Mouse (Mus musculus) liver, postnatal 0 days (tissue): ENCODE data around the gene Ubxn6. TPM values are rescaled to one million over a fixed set of nuclear protein-coding genes. Genes with fewer than 3 reads are reported as not detected.

Source experiments
- ATAC-seq: fragments of 200-750 bp; cut with Nextera tagmentation; 2 replicates; pipeline ENCODE4 v1.8.0; 2017; ENCODE audit warnings: mild to moderate bottlenecking, moderate library complexity
- DNase-seq: peaks from one replicate; pipeline ENCODE4 v3.0.0-alpha.2; 2016
- H3K27ac ChIP-seq: fragments of 300-500 bp; sonication (generic); 2 replicates; pipeline ENCODE4 v1.5.1; 2014; ENCODE audit warnings: antibody characterized with exemption, moderate library complexity, mild to moderate bottlenecking, low read depth
- H3K27me3 ChIP-seq: fragments of 300-500 bp; sonication (generic); 2 replicates; pipeline ENCODE4 v1.6.1; 2014; ENCODE audit warnings: low read length, control low read depth, mixed read lengths; ENCODE audit not compliant: insufficient read depth
- H3K36me3 ChIP-seq: fragments of 300-500 bp; sonication (generic); replicated peaks from 2 replicates; pipeline ENCODE4 v1.6.1; 2014; ENCODE audit warnings: mild to moderate bottlenecking, control low read depth, low read length, moderate library complexity, mixed read lengths; ENCODE audit not compliant: insufficient read depth
- H3K4me1 ChIP-seq: fragments of 300-500 bp; sonication (generic); 2 replicates; pipeline ENCODE4 v1.6.1; 2014; ENCODE audit warnings: antibody characterized with exemption, mild to moderate bottlenecking, control low read depth; ENCODE audit not compliant: insufficient read depth
- H3K4me2 ChIP-seq: fragments of 300-500 bp; sonication (generic); 2 replicates; pipeline ENCODE4 v1.6.1; 2014; ENCODE audit warnings: low read depth, mild to moderate bottlenecking, low read length, moderate library complexity, mixed read lengths
- H3K4me3 ChIP-seq: fragments of 300-500 bp; sonication (generic); 2 replicates; pipeline ENCODE4 v1.5.1; 2014; ENCODE audit warnings: low read depth, low read length
- H3K9ac ChIP-seq: fragments of 300-500 bp; sonication (generic); replicated peaks from 2 replicates; pipeline ENCODE4 v1.6.1; 2014; ENCODE audit warnings: mild to moderate bottlenecking, moderate library complexity
- H3K9me3 ChIP-seq: fragments of 300-500 bp; sonication (generic); 2 replicates; pipeline ENCODE4 v1.6.1; 2016; ENCODE audit warnings: mild to moderate bottlenecking, control low read depth, low read length, mixed read lengths
- CTCF ChIP-seq: sonication (generic); IDR thresholded peaks from 2 replicates; pipeline ENCODE4 v1.5.1; 2016; ENCODE audit warnings: antibody characterized with exemption, low read depth
- EP300 ChIP-seq: IDR thresholded peaks from 2 replicates; pipeline ENCODE4 v1.6.1; 2016; ENCODE audit warnings: antibody characterized with exemption, low read depth, mild to moderate bottlenecking
- WGBS: fragments of 180-500 bp; shearing (Covaris S2); extraction: QIAGEN DNeasy Blood & Tissue Kit; methylation state at CpG from one replicate; pipeline ENCODE4 v1.1.7; 2014; ENCODE audit not compliant: insufficient replicate concordance; 5-methylcytosine and 5-hydroxymethylcytosine counted together
- polyA plus RNA-seq: library from polyadenylated mRNA; unstranded; fragments of >200 nt; fragmentation: Nextera tagmentation; extraction: Ambion mirVana; gene quantifications from 2 replicates; pipeline ENCODE4 v1.2.1, GENCODE M21; 2015

The Ubxn6 gene
- polyA plus RNA-seq, 1 experiment from 2014 or later = 19.1 TPM

- H3K9me3 ChIP-seq = no peaks in the 10 kb centered on the region
- no peak for TF ChIP-seq EP300
- peak; percentile 67 for TF ChIP-seq CTCF
- H3K27me3 ChIP-seq = no peaks in the 10 kb centered on the region
- H3K4me1 ChIP-seq = peaks cover 22% of the 10 kb centered on the region
- no peak overlapping the region for H3K27ac ChIP-seq
- ATAC-seq = peak; percentile 30
- H3K9ac ChIP-seq = no peak overlapping the region
- H3K36me3 ChIP-seq = peaks cover 55% of the 10 kb centered on the region
- WGBS = 77% methylated on average over 20 of the region's 20 CpGs
- no peak for DNase-seq
- H3K4me2 ChIP-seq = no peak overlapping the region
- H3K4me3 ChIP-seq = no peak overlapping the region
Observed at GRCm38 (mm10) chr17:56018347-56019131, 56.3 kb downstream of the Ubxn6 start.

- no peaks in the 10 kb centered on the region for H3K27me3 ChIP-seq
- peaks cover 18% of the 10 kb centered on the region for H3K4me1 ChIP-seq
- H3K4me3 ChIP-seq = no peak overlapping the region
- no peaks in the 10 kb centered on the region for H3K9me3 ChIP-seq
- no peak overlapping the region for H3K27ac ChIP-seq
- peaks cover 58% of the 10 kb centered on the region for H3K36me3 ChIP-seq
- no peak overlapping the region for H3K4me2 ChIP-seq
- ATAC-seq (no peak), DNase-seq (no peak)
- no peak for TF ChIP-seq EP300
- TF ChIP-seq CTCF = no peak
- WGBS = 80% methylated on average over 7 of the region's 7 CpGs
- H3K9ac ChIP-seq = no peak overlapping the region
Observed at GRCm38 (mm10) chr17:56017848-56018247, 57.0 kb downstream of the Ubxn6 start.

Other genes starting within 250 kb of the Ubxn6 start
- gene Zfp119a, start 196.1 kb downstream of the Ubxn6 start, polyA plus RNA-seq = 3.0 and 4.5 TPM in 2 replicates
- 4.9 and 5.5 TPM in 2 replicates for gene Zfp959, start 182.9 kb downstream of the Ubxn6 start, polyA plus RNA-seq
- 3.8 and 4.4 TPM in 2 replicates for gene Zfp119b, start 125.5 kb downstream of the Ubxn6 start, polyA plus RNA-seq
- 10.0 and 10.5 TPM in 2 replicates for gene Ebi3, start 122.4 kb downstream of the Ubxn6 start, polyA plus RNA-seq
- gene Yju2, start 115.9 kb downstream of the Ubxn6 start, polyA plus RNA-seq = 6.3 and 7.1 TPM in 2 replicates
- gene Shd, start 104.6 kb downstream of the Ubxn6 start, polyA plus RNA-seq = 0.26 and 0.34 TPM in 2 replicates
- not detected in 2 replicates for gene Fsd1, start 88.5 kb downstream of the Ubxn6 start, polyA plus RNA-seq
- gene Stap2, start 69.4 kb downstream of the Ubxn6 start, polyA plus RNA-seq = 14.3 and 16.8 TPM in 2 replicates
- gene Mpnd, start 69.3 kb downstream of the Ubxn6 start, polyA plus RNA-seq = 17.5 and 23.9 TPM in 2 replicates
- gene Sh3gl1, start 38.4 kb downstream of the Ubxn6 start, polyA plus RNA-seq = 35.9 and 37.1 TPM in 2 replicates
- gene Chaf1a, start 34.6 kb downstream of the Ubxn6 start, polyA plus RNA-seq = 4.9 and 6.5 TPM in 2 replicates
- gene Hdgfl2, start 4.6 kb upstream of the Ubxn6 start, polyA plus RNA-seq = 24.8 and 27.7 TPM in 2 replicates
- gene Plin4, start 34.8 kb upstream of the Ubxn6 start, polyA plus RNA-seq = 0.12 and 0.24 TPM in 2 replicates
- 57.3 and 58.4 TPM in 2 replicates for gene Plin5, start 42.6 kb upstream of the Ubxn6 start, polyA plus RNA-seq
- gene Lrg1, start 47.0 kb upstream of the Ubxn6 start, polyA plus RNA-seq = 256 and 269 TPM in 2 replicates
- 0.56 and 0.62 TPM in 2 replicates for gene Sema6b, start 65.3 kb upstream of the Ubxn6 start, polyA plus RNA-seq
- 2.8 and 3.3 TPM in 2 replicates for gene Tnfaip8l1, start 87.4 kb upstream of the Ubxn6 start, polyA plus RNA-seq
- gene Mydgf, start 108.9 kb upstream of the Ubxn6 start, polyA plus RNA-seq = 45.8 and 49.8 TPM in 2 replicates
- 10.2 and 12.1 TPM in 2 replicates for gene Dpp9, start 143.9 kb upstream of the Ubxn6 start, polyA plus RNA-seq
- 5.1 and 5.2 TPM in 2 replicates for gene Fem1a, start 181.8 kb upstream of the Ubxn6 start, polyA plus RNA-seq
- gene Ticam1, start 201.8 kb upstream of the Ubxn6 start, polyA plus RNA-seq = 2.6 and 3.1 TPM in 2 replicates
- 25.8 and 26.8 TPM in 2 replicates for gene Plin3, start 217.8 kb upstream of the Ubxn6 start, polyA plus RNA-seq
- gene Arrdc5, start 225.3 kb upstream of the Ubxn6 start, polyA plus RNA-seq = not detected in 2 replicates
- 37.8 and 43.5 TPM in 2 replicates for gene Uhrf1, start 228.3 kb upstream of the Ubxn6 start, polyA plus RNA-seq